Mouse (Mus musculus) C2C12 (cell line): Measurements from ENCODE around the gene Cstl1.

Experiments used
- CEBPB ChIP-seq: IDR thresholded peaks from one replicate; pipeline ENCODE4 v1.6.1; 2011; ENCODE audit warnings: low read depth, mild to moderate bottlenecking, control low read depth, moderate library complexity
- CTCF ChIP-seq: IDR thresholded peaks from one replicate; pipeline ENCODE4 v1.5.1; 2011; ENCODE audit not compliant: control insufficient read depth, insufficient read depth, insufficient read length
- FOSL1 ChIP-seq: IDR thresholded peaks from one replicate; pipeline ENCODE4 v1.8.0; 2011; ENCODE audit warnings: mild to moderate bottlenecking, low read length; ENCODE audit not compliant: poor library complexity, insufficient read depth, severe bottlenecking
- MAX ChIP-seq: IDR thresholded peaks from one replicate; pipeline ENCODE4 v1.6.1; 2011; ENCODE audit warnings: mild to moderate bottlenecking, control low read depth
- MYOG ChIP-seq: IDR thresholded peaks from one replicate; pipeline ENCODE4 v1.6.1; 2011; ENCODE audit not compliant: control insufficient read depth, insufficient read length; ENCODE audit errors: extremely low read depth
- USF1 ChIP-seq: IDR thresholded peaks from one replicate; pipeline ENCODE4 v1.6.1; 2011; ENCODE audit warnings: low read depth, mild to moderate bottlenecking, control low read depth, moderate library complexity

- TF ChIP-seq MYOG (no peak), CTCF (no peak), USF1 (no peak), CEBPB (no peak), FOSL1 (no peak), MAX (no peak)
These were observed 43.0 kb upstream of the Cstl1 start for GRCm38 (mm10) chr2:148707202-148707530.
